Mouse (Mus musculus) lung, adult 2 months (tissue): ENCODE data around the gene Enkur. TPM values are rescaled to one million over a fixed set of nuclear protein-coding genes. Genes with fewer than 3 reads are reported as not detected.
"Not testable (repeated sequence)": the region's sequence is repeated elsewhere in the genome, so short reads cannot be mapped to it uniquely, and the experiment has no call there.

ENCODE experiments used
- DNase-seq: peaks from one replicate; pipeline ENCODE4 v3.0.0; 2022
- H3K4me1 ChIP-seq: fragments of 200-500 bp; 2 replicates; pipeline ENCODE4 v1.6.1; 2011; ENCODE audit warnings: low read length; ENCODE audit not compliant: control insufficient read depth, insufficient read depth
- H3K4me3 ChIP-seq: fragments of 200-500 bp; replicated peaks from 2 replicates; pipeline ENCODE3; 2011; ENCODE audit warnings: low read depth, mild to moderate bottlenecking, control low read depth, low read length; ENCODE audit errors: extremely low read depth
- CTCF ChIP-seq: fragments of 200-500 bp; IDR thresholded peaks from 2 replicates; pipeline ENCODE4 v1.5.1; 2011; ENCODE audit warnings: mild to moderate bottlenecking, low read length, control low read depth; ENCODE audit not compliant: insufficient read depth
- POLR2A ChIP-seq: fragments of 200-500 bp; IDR thresholded peaks from 2 replicates; pipeline ENCODE4 v1.6.1; 2011; ENCODE audit warnings: low read depth, mild to moderate bottlenecking, control low read depth, low read length, borderline replicate concordance; ENCODE audit errors: extremely low read depth
- WGBS: fragments of 180-500 bp; shearing (Covaris S2); methylation state at CpG from one replicate; pipeline ENCODE4 v1.1.7; 2018; 5-methylcytosine and 5-hydroxymethylcytosine counted together
- polyA plus RNA-seq: library from polyadenylated mRNA; depleted of rRNA; stranded (reverse); fragments of >200 nt; gene quantifications from 2 replicates; pipeline ENCODE4 v1.2.3, GENCODE M21; 2012; rRNA removed

The Enkur gene
- 0.57 and 1.5 TPM in 2 replicates for polyA plus RNA-seq

DNA sequence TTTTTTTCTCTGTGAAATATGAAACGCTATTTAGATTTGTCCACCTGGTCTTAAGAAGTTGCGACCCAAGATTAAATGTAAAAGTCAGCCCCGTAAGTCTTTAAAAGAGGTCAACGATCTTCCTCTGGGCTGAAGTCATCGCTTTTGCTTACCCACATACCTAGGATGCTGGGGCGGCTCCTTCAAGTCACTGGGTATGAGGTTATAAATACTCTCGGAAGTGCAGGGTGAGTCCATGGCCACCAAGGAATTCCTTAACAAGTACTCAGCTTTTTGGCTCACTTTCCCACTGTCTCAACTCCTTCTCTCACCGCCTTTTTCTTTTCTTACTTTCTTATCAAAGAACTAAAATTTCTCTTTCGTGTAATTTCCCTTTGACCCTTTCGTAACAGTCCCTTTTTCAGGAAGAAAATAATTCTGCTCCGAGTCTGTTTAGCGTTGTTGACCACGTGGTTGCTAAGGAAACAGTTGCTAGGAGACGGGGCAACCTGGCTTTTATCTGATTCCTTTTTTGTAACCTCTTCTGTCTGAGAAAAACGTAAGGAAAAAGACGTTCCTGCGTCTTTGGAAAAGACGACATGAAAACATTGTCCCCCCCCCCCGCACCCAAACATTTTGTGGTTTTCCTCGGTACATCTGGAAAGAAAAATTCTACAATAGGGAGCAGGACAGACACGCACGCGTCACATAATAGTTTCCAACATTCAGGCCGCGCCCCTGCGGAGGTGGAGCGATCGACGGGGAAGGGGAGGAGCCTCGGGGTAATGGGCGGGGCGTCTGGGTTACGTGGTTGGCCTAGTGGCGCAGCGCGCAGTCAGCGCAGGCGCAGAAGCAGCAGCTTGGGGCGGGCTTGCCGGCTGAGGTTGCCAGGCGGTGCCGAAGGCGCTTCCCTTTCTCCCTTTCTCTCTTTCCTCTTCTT, at the start of gene Enkur, which contains the start of gene Thnsl1:
TSS of gene Enkur (minus strand) at position 454 of the 919 bp plus-strand sequence.
TSS of gene Thnsl1 (plus strand) at position 813 of the 919 bp plus-strand sequence.
- Histone ChIP-seq H3K4me1 (0 out of 2 replicates have a peak, but pooled peaks cover 2% of the 10 kb centered on the region), H3K4me3 (peak within 1 kb of the TSS; percentile 82)
- DNase-seq = peak; percentile 100
- WGBS = 1% methylated on average over 43 of the region's 43 CpGs
- TF ChIP-seq POLR2A = peak; percentile 95
- TF ChIP-seq CTCF = no peak

- no peak for DNase-seq
- Histone ChIP-seq H3K4me1 (no peaks in the 10 kb centered on the region), H3K4me3 (no peak overlapping the region)
- TF ChIP-seq CTCF (no peak), POLR2A (no peak)
These were observed 49.1 kb upstream of the Enkur start for GRCm38 (mm10) chr2:21254308-21254707.

- H3K4me3 ChIP-seq = no peak overlapping the region
- TF ChIP-seq CTCF (no peak), POLR2A (no peak)
- DNase-seq = no peak
- 65% methylated on average over 3 of the region's 3 CpGs for WGBS
- no peaks in the 10 kb centered on the region for H3K4me1 ChIP-seq
These were observed 48.5 kb upstream of the Enkur start for GRCm38 (mm10) chr2:21253644-21254043.

- H3K4me1 ChIP-seq = peaks cover 2% of the 10 kb centered on the region; the same call in 1 of the 2 replicates
- H3K4me3 ChIP-seq = no peak overlapping the region
- no peak for TF ChIP-seq POLR2A
- TF ChIP-seq CTCF = peak; percentile 10; the same call in 1 of the 2 replicates
- WGBS = 47% methylated on average over 2 of the region's 2 CpGs
- DNase-seq = no peak
These were observed 40.4 kb upstream of the Enkur start for GRCm38 (mm10) chr2:21245477-21246102.

- peaks cover 2% of the 10 kb centered on the region; the same call in 1 of the 2 replicates for H3K4me1 ChIP-seq
- H3K4me3 ChIP-seq = no peak overlapping the region
- WGBS = 45% methylated on average over 4 of the region's 4 CpGs
- no peak for TF ChIP-seq POLR2A
- TF ChIP-seq CTCF = no peak
- no peak for DNase-seq
These were observed 39.8 kb upstream of the Enkur start for GRCm38 (mm10) chr2:21244986-21245385.

- not testable (repeated sequence) for DNase-seq, H3K4me1 ChIP-seq, H3K4me3 ChIP-seq
- 21% methylated on average over 4 of the region's 6 CpGs for WGBS
These were observed 38.9 kb upstream of the Enkur start for GRCm38 (mm10) chr2:21244104-21244503.

DNA sequence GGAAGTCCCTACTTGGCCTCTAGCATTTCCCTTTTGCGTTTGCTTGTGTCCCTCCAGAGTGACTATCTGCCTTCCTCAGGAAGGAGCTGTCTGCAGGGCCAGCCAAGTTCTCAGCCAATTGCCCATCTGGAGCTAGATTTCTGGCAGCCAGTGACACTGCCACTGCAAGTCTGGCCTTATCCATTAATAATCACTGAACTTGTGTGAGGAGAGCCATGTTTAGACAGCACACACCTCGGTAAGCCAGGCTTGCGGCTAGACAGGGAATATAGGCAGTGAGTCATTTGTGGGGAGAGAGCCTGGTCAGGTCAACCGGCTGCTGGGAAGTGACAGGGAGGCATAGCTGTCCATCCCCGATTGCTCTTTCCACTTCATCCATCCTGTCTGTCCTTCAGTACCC, 31.7 kb upstream of the Enkur start:
- 17% methylated on average over 5 of the region's 5 CpGs for WGBS
- Histone ChIP-seq H3K4me1 (0 out of 2 replicates have a peak, but pooled peaks cover 2% of the 10 kb centered on the region), H3K4me3 (no peak overlapping the region)
- TF ChIP-seq CTCF (no peak), POLR2A (no peak)
- DNase-seq = no peak

DNA sequence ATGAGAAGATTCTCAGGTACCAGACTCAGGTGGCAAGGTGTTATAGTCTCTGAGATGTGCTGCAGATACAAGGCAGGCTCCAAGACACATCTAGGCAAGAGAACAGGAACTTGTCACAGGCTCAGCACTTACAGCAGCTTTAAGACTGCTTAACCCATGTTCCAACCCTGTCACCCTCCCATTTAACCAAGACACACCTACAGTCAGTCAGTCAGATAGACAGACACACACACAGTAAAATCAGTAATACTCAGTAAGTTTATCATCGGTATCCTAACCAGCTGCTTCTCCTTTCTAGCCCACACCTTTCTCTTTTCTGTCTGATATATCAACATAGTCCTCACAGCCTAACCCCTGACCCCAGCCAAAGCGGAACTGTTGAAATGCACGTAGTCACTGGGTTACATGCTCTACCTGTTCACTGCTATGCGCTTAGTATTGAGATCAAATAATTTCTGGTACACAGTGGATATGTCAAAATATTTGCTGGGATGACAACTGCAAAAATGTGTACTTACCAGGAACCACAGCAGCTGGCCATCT, 30.8 kb upstream of the Enkur start:
- WGBS = 82% methylated on average over 4 of the region's 4 CpGs
- DNase-seq = no peak
- 0 out of 2 replicates have a peak, but pooled peaks cover 2% of the 10 kb centered on the region for H3K4me1 ChIP-seq
- no peak overlapping the region for H3K4me3 ChIP-seq
- TF ChIP-seq POLR2A = no peak
- no peak for TF ChIP-seq CTCF

GRCm38 (mm10) chr2:21234871-21235648, 29.9 kb upstream of the Enkur start:
- TF ChIP-seq CTCF = no peak
- TF ChIP-seq POLR2A = no peak
- H3K4me1 ChIP-seq = 0 out of 2 replicates have a peak, but pooled peaks cover 2% of the 10 kb centered on the region
- DNase-seq = peak; percentile 61
- 62% methylated on average over 9 of the region's 9 CpGs for WGBS
- no peak overlapping the region for H3K4me3 ChIP-seq
